Mouse (Mus musculus) gastrocnemius, postnatal 25 days (tissue): ENCODE data around the gene Gfral. TPM values are rescaled to one million over a fixed set of nuclear protein-coding genes. Genes with fewer than 3 reads are reported as not detected.
A peak's percentile ranks its signal among the peaks of the same experiment; 100 is the strongest.

ENCODE experiments used
- DNase-seq: peaks from one replicate; pipeline ENCODE4 v3.0.0; 2022
- long read RNA-seq, 2 experiments: library from polyadenylated mRNA; stranded (forward); transcript quantifications; one replicate each; pipeline ENCODE4 v2.0.0; 2021
- total RNA-seq, 2 experiments: library from RNA; stranded (reverse); gene quantifications; 1 replicate in 1 of 2; 2 replicates in 1 of 2; pipeline ENCODE4 v1.2.3; 2021

Gene Gfral
- total RNA-seq: not detected
- long read RNA-seq, experiment 1: 0 reads
- long read RNA-seq, experiment 2: 0 reads

- DNase-seq: no peak
These were observed at the start of gene Gfral for GRCm38 (mm10) chr9:76213557-76213956. Gene Gfral (minus strand): TSS chr9:76213657.

GRCm38 (mm10) chr9:76257731-76258130 lies 44.3 kb upstream of the Gfral start:
- no peak for DNase-seq

- no peak for DNase-seq
These were observed 39.1 kb upstream of the Gfral start for GRCm38 (mm10) chr9:76252544-76252943.

- no peak for DNase-seq
These were observed 38.7 kb upstream of the Gfral start for GRCm38 (mm10) chr9:76252109-76252508.

- DNase-seq: no peak
These were observed 28.9 kb upstream of the Gfral start for GRCm38 (mm10) chr9:76242322-76242721.

- no peak for DNase-seq
These were observed 24.5 kb upstream of the Gfral start for GRCm38 (mm10) chr9:76237946-76238345.

GRCm38 (mm10) chr9:76237243-76237642 lies 23.8 kb upstream of the Gfral start:
- DNase-seq: no peak

- peak; percentile 12 for DNase-seq
These were observed 23.2 kb upstream of the Gfral start for GRCm38 (mm10) chr9:76236626-76237025.

- DNase-seq: peak; percentile 7
These were observed 22.6 kb upstream of the Gfral start for GRCm38 (mm10) chr9:76235945-76236503.

GRCm38 (mm10) chr9:76234899-76235298 lies 21.4 kb upstream of the Gfral start:
- DNase-seq: no peak

GRCm38 (mm10) chr9:76230400-76230799 lies 16.9 kb upstream of the Gfral start:
- DNase-seq: no peak

GRCm38 (mm10) chr9:76217178-76217975 lies 3.9 kb upstream of the Gfral start:
- DNase-seq: no peak

GRCm38 (mm10) chr9:76214678-76215077 lies 1.2 kb upstream of the Gfral start:
- DNase-seq: no peak

GRCm38 (mm10) chr9:76196917-76197316 lies 16.5 kb downstream of the Gfral start:
- DNase-seq: no peak

- DNase-seq: no peak
These were observed 34.2 kb downstream of the Gfral start for GRCm38 (mm10) chr9:76179221-76179620.

- DNase-seq: no peak
These were observed 40.7 kb downstream of the Gfral start for GRCm38 (mm10) chr9:76172686-76173295.

GRCm38 (mm10) chr9:76168355-76168754 lies 45.1 kb downstream of the Gfral start:
- DNase-seq: no peak

- DNase-seq: no peak
These were observed 51.0 kb downstream of the Gfral start for GRCm38 (mm10) chr9:76162446-76162845.

GRCm38 (mm10) chr9:76145593-76145992 lies 67.9 kb downstream of the Gfral start:
- no peak for DNase-seq

GRCm38 (mm10) chr9:76138378-76139109 lies 74.9 kb downstream of the Gfral start:
- DNase-seq: no peak

GRCm38 (mm10) chr9:76134042-76134441 lies 79.4 kb downstream of the Gfral start:
- DNase-seq: no peak

GRCm38 (mm10) chr9:76129353-76129752 lies 84.1 kb downstream of the Gfral start:
- DNase-seq: no peak

- DNase-seq: no peak
These were observed 89.2 kb downstream of the Gfral start for GRCm38 (mm10) chr9:76124249-76124648.
